8 mouse cellular contexts compared by ENCODE assay signal in the genomic region with DNA sequence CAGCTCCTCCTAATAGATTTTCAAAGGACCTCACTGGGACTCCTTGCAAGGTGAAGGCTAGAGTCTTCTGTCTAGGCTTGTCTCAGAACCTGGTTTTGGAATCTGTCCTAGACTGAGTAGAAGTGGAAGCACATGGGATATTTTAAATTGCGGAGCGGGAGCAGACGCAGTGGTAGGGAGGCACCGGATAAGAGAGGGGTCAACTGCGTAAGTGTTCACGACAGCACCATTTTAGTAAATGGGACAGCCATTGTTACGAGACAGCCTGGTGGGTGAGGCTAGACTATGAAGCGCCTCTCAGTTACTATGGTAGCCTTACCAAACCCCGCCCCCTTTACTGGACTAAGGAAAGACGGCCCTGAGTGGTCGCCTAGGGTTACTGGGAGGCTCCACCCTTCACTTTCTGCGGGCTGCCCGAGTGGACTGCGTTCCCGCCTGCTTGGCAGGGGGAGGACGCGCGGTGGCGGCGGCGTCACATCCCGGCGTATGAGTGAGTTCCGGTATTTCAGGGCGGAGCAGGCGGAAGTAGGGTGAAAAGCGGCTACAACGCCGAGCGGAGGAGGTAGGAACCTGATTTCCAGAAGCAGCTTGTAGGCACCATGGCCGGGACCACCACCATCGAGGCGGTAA. TPM values are rescaled to one million over a fixed set of nuclear protein-coding genes. Genes with fewer than 3 reads are reported as not detected.
DNase-seq lines count a peak whose midpoint lies in the region; ATAC-seq lines count a peak whose summit lies in the region.

No protein-coding gene starts in this region.

- H3K27me3 ChIP-seq in hindbrain, embryonic 14.5 days (ENCODE audit: control insufficient read depth, insufficient read depth, low read length): no peaks in the 10 kb centered on the region

- WGBS in hindbrain, embryonic 14.5 days: under 1% methylated on average over 32 of the region's 33 CpGs

- no peaks in the 10 kb centered on the region for H3K36me3 ChIP-seq in hindbrain, embryonic 14.5 days (replicated peaks; ENCODE audit: control insufficient read depth, insufficient read depth)

- H3K4me1 ChIP-seq in hindbrain, embryonic 14.5 days (replicated peaks; ENCODE audit: control insufficient read depth, insufficient read depth, low read length): peaks cover 35% of the 10 kb centered on the region

- peak overlapping the region; percentile 94 for H3K27ac ChIP-seq in hindbrain, embryonic 14.5 days

- DNase-seq in R1 (ENCODE audit: low read depth, low spot score): peak; percentile 99
- DNase-seq in cerebellum, postnatal 25 days: peak; percentile 90 to 92
- peak; percentile 77 to 79 for DNase-seq in frontal cortex, postnatal 25 days (ENCODE audit: low spot score in 2 of 2)
- peak; percentile 91 for DNase-seq in hindbrain, embryonic 14.5 days (ENCODE audit: low spot score)
- peak; percentile 92 to 94 for DNase-seq in layer of hippocampus, postnatal 36 days
- DNase-seq in lung, postnatal 36 days: peak; percentile 99
- peak; percentile 99 for DNase-seq in retina, postnatal 1 day
- DNase-seq in urinary bladder, adult 18-20 months (ENCODE audit: low spot score in 2 of 2): peak; percentile 75 to 93

- no peaks in the 10 kb centered on the region for H3K9me3 ChIP-seq in hindbrain, embryonic 14.5 days (ENCODE audit: control insufficient read depth, low read length)

- peak overlapping the region; percentile 83 for H3K9ac ChIP-seq in hindbrain, embryonic 14.5 days

- peak overlapping the region; percentile 84 for H3K4me2 ChIP-seq in hindbrain, embryonic 14.5 days (replicated peaks)

- peak; percentile 95 for ATAC-seq in hindbrain, embryonic 14.5 days (ENCODE audit: low FRiP score)

- peak overlapping the region; percentile 94 for H3K4me3 ChIP-seq in hindbrain, embryonic 14.5 days (replicated peaks; ENCODE audit: low read length)

RNA-seq across cellular contexts. Expression of gene Tpm3, which starts 6.8 kb away (rescaled TPM):
- 313 and 339 TPM in 2 replicates for polyA plus RNA-seq in hindbrain, embryonic 14.5 days (2014; fragmentation: Nextera tagmentation; extraction: Ambion mirVana)
- total RNA-seq in layer of hippocampus, postnatal 36 days (2021): 100 to 1,000 TPM; 181 to 182 TPM

RNA-seq across cellular contexts. Expression of gene Nup210l, which starts 24.7 kb away (rescaled TPM):
- polyA plus RNA-seq in hindbrain, embryonic 14.5 days (2014; fragmentation: Nextera tagmentation; extraction: Ambion mirVana): 0.35 and 0.51 TPM in 2 replicates
- under 1 TPM; 0.38 to 0.45 TPM for total RNA-seq in layer of hippocampus, postnatal 36 days (2021)

RNA-seq across cellular contexts. Expression of gene Ubap2l, which starts 26.8 kb away (rescaled TPM):
- 140 and 148 TPM in 2 replicates for polyA plus RNA-seq in hindbrain, embryonic 14.5 days (2014; fragmentation: Nextera tagmentation; extraction: Ambion mirVana)
- total RNA-seq in layer of hippocampus, postnatal 36 days (2021): 100 to 1,000 TPM; 149 to 181 TPM

RNA-seq across cellular contexts. Expression of gene 4933434E20Rik, which starts 27.8 kb away (rescaled TPM):
- polyA plus RNA-seq in hindbrain, embryonic 14.5 days (2014; fragmentation: Nextera tagmentation; extraction: Ambion mirVana): 200 and 225 TPM in 2 replicates
- 10 to 100 TPM; 90.6 to 95.5 TPM for total RNA-seq in layer of hippocampus, postnatal 36 days (2021)

Comparison
In these comparisons a context has a peak if more than half of its experiments do, and no peak if none do; other contexts are left out.
1. Peak in every context shown above with its lines: DNase-seq, ATAC-seq, H3K4me3 ChIP-seq and H3K27ac ChIP-seq.